Mouse (Mus musculus): ENCODE data around the gene Col16a1.

DNA sequence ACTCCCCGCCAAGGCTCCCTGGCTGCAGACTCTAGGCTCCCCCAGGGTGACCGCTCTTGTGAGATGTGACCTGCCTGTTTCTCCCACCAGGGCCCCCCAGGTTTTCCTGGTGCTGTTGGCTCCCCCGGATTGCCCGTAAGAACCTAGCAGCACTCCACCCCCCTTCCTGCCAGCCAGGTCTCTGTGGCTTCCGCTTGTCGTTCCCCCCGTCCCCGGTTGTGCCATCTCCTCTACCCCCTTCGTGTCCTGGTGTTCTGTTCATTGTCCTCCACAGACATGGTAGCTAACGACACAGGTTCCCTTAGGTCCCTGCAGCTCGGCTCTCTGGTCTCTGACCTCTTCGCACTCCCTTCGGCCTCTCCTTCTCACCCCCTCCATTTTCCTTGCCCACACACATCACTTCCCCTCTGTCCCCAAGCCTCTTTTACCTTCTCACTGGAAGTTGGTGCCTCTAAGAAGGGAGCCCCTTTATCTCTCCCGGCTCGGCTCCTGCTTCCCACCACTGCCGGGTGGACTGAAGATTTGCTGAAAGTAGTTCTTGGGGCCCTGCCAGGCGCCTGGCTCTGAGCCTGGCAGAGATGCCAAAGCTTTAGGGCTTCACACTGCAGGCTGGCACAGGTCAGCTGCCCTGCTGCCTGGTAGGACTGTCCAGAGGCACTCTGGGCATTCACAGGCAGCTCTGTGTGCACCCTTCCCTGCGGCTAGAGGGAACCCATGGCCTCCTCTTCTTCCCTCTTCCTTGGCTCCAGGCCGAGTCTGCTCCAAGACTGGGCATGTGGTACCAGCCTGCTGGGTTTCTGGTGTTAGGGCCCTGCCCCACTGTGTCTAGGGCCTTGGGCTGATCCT, 33.9 kb downstream of the Col16a1 start:
- TF ChIP-seq MAFK (IDR thresholded peaks at IDR 0.05; ENCODE audit: insufficient read depth, low read depth, low read length): no peak
- no peak for TF ChIP-seq ZC3H11A (IDR thresholded peaks at IDR 0.05; ENCODE audit: borderline replicate concordance, low read depth, low read length)
- TF ChIP-seq HCFC1 (IDR thresholded peaks at IDR 0.05; ENCODE audit: borderline replicate concordance, insufficient read depth, low read length): no peak
- no peak for TF ChIP-seq ZNF384 (IDR thresholded peaks at IDR 0.05; ENCODE audit: low read depth, low read length)

All from ES-E14 (cell line).